Mouse (Mus musculus) heart, postnatal 14 days (tissue): ENCODE measurements at regions not wholly inside any gene's neighbourhood (a gene's known extent, or its start where the extent isn't known, plus 50 kb on each side); places are given as distances from the start of the nearest gene placed in this dataset.

ENCODE experiments used
- DNase-seq, 2 experiments: peaks; one replicate each; pipeline ENCODE4 v3.0.0; 2021 to 2022
- intact Hi-C: fragments of 180-260 bp; cut with DNase I; formaldehyde crosslinking; loops from one replicate; pipeline ENCODE4 v1.15.1; 2025

DNA sequence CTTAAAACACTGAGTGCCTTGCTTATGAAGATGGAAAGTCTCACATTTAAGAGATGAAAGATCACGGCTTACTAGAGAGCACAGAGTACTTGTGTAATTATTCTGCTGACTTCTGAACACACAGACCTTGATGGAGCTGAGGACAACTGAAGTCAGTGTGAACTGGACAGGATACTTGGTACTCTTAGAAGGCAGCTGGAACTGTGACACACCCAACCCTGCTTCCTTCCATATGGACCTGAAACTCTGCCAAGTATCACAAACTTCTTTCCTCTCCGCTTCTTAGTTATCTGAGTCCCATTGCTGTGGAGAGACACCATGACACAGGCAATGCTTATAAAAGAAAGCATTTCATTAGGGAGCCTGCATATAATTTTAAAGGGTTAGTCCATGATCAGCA, 365.3 kb downstream of the Cbln4 start:
- no peak for DNase-seq
- intact Hi-C loops: loop anchor here (2.0 kb wide), 1 partner anchor 15 kb away; no protein-coding TSS in a partner anchor

DNA sequence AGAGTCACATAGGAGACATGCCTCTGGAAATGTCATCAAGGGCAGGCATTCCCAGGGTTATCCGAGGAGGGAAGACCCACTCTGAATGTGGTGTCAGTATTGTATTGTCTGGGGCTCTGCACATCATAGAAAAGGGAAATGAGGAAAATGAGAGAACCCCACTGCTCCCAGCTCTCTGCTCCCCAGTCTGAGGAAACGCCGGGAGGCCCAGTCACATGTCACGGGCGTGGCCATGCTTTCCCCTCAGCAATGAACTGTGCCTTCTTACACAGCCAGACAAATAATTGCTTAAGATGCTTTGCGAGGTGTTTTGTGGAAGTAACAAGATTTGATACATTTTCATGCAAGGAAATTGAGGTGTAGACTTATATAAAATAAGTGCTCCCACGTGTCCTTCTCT, 366.1 kb downstream of the Cbln4 start:
- intact Hi-C loops: loop anchor here (2.0 kb wide), 1 partner anchor 14 kb away; no protein-coding TSS in a partner anchor
- DNase-seq: peak in 1 of 2 experiments; percentile 3

DNA sequence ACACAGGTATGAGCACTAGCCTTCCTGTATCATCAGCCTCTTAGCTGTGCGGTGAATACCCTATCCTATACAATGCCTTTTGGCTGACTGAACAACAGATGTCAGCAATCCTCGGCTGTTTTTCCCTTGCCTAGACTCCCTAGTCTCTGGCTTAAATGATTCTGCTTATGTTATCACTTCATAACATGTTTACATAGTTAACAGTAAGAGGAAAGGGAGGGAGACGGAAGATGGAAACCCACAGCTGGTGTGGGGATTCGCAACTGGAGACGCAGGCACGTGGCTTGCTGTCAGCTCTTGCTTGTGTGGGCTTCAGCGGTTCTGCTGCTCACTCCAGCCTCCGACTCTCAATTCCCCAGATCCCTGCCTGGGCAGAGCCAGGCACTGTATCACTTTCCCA, 367.2 kb downstream of the Cbln4 start:
- DNase-seq: peak; percentile 7 to 10

DNA sequence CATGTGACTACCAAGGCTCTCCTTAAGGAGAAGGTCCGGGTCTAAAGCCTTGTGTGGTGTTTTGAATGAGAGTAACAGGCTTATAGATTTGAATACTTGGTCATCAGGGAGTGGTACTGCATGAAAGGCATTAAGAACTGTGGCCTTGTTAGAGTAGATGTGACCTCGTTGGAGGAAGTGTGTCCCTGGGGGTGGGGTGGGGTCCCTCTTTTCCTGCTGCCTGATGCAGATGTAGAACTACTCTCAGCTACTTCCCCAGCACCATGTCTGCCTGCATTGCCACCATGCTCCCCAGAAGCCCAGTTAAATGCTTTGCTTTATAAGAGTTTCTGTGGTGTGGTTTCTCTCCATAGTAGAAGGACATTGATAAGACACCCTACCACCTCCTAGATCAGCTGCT, 367.9 kb downstream of the Cbln4 start:
- DNase-seq: peak in 1 of 2 experiments; percentile 11
- intact Hi-C loops: no loop called here

More for the DNA sequence above, 367.2 kb downstream of the Cbln4 start:
- intact Hi-C loops: loop anchor here (2.0 kb wide), 1 partner anchor 13 kb away; no protein-coding TSS in a partner anchor

DNA sequence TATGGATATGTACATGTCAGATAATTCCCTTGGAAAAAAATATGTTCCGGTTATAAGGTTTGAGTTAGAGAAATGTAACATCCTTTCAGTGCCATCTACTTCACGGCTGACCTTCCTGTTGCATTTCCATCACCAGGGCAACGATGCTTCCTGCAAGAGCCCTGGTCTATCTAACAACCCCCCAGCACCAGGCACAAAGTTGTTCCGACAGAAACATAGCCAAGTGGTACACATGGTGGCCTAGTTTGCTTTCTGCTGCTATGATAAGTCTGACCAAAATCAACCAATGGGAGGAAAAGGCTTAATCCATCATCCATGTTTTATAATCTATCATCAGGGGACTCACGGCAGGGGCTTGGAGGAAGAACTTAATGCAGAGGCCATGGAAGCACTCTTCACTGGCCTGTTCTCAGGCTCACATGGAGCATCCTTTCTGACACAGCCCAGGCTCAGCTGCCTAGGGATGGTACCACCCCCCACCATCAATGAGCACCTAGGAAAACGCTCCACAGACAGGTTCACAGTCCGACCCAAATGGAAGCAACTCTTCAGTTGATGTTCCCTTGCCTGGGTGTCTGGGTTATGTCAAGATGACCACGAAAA, 372.2 kb downstream of the Cbln4 start:
- DNase-seq: no peak
- intact Hi-C loops: no loop called here

DNA sequence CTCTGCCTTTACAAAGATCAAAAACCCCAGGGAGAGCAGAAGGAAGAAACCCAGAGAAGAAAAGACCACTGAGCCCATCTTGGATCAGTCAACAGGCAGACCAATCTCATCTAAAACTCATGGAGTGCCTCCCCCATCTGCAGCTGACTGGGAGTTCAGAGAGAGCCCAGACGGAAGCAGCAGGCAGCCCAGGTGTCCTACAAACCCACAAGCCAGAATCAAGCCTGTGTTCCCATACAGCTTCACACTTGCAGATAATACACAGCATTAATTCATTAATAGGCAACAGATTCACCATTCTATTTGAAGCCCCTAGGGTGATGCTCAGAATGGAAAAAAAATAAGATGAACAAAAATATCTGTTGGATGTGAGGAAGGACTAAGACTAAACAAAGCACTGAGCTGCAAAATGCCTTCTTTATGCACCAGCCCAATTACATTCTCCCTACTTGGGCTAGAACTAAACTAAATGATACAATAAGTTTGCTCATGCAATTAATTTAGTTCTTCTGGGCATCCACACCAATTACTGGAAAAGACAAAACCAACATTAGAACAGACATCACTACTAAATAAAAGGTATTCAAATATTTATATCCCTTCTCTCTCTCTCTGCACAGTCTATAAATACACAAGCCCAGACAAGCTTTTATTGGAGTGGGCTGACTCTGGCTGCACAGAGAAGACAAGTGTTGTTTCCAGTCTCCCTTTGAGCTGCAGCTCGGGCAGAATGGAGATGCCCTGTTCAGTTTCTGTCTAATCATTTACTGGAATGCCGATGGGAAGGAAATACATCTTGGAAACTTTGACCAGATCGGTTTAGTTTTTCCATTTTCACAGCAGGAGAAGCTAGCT, 374.2 kb downstream of the Cbln4 start:
- DNase-seq: no peak

DNA sequence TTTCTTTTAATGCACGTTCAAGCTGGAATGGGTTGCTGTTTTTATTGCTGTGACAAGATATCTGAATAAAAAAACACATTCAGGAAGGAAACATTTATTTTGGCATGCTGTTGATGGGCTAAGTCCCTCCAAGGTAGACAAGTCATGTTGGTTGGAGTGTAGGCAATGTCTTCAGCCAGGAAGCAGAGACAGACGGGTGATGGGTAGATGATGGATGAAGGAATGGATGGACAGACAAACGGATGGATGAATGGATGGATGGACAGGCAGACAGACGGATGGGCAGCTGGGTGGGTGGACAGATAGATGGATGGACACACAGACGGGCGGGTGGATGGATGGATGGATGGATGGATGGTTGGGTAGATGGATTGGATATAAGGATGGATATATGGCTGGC, 380.7 kb downstream of the Cbln4 start:
- no peak for DNase-seq
- intact Hi-C loops: loop anchor here (2.0 kb wide), 1 partner anchor 14 kb away; no protein-coding TSS in a partner anchor

More for the DNA sequence above, 374.2 kb downstream of the Cbln4 start:
- intact Hi-C loops: no loop called here

DNA sequence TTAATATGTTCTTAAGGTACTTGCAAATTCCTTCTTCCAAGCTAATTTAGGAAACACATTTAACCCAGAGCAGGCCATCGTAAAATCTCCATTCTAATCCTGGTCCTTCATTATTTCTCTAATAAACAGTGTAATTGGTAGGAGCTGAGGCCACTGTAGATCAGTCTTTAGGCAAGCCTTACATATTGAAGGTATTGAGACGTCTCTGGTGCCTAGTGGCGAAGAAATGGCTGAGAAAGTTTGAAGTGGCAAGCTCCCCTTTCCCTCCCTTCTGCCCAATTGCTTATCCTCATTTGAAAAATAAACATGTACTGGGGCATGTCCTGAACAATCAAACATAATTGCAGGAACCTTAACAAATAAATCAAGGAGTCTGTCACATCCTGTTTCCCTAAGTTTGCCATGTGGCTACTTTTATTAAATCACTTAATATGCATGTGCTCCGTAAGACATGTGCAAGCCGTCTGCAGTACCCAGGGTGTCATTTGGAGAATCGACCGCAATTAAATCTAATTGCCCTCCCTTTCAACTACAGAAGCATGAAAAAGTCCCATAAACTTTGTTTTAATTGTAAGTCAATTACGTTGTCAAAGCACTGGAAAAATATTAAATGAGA, 381.3 kb downstream of the Cbln4 start:
- no peak for DNase-seq
- intact Hi-C loops: loop anchor here (2.0 kb wide), 1 partner anchor 15 kb away; no protein-coding TSS in a partner anchor

DNA sequence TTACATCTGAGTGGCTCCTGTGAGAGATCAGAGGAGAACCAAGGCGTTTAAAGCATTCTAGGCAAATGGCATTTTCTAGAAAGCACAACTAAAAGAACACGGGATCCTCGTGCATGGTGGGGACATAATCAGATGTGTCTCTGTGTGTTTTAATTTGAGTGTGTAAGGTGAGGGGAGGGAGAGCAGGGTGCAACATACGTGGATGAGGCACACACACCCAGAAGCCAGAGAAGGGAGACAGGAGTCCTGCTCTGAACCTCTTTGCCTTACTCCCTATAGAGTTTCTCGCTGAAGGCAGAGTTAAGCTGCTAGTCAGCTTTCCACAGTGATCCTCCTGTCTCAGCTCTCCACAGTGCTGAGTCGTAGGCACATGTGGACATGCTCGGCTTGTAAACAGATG, 386.1 kb downstream of the Cbln4 start:
- DNase-seq: no peak
- intact Hi-C loops: no loop called here

DNA sequence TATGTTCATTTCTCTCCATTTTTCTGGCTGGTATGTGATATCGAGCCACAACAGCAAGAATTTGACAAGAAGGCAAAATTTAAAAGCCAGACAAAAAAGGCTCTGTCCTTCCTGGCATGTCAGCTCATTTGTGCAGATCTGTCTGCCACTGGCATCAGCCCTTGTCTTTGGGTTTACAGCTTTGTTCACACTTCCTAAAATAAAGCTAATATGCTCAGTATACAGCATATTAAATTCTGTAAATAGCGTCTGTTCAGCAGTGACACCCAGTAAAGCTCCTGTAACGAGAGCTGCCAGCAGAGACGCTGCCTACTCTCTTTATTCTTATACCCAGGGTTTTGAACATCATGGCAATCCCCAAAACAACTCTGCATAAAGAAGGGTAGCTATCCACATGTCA, 401.5 kb downstream of the Cbln4 start:
- intact Hi-C loops: no loop called here

DNA sequence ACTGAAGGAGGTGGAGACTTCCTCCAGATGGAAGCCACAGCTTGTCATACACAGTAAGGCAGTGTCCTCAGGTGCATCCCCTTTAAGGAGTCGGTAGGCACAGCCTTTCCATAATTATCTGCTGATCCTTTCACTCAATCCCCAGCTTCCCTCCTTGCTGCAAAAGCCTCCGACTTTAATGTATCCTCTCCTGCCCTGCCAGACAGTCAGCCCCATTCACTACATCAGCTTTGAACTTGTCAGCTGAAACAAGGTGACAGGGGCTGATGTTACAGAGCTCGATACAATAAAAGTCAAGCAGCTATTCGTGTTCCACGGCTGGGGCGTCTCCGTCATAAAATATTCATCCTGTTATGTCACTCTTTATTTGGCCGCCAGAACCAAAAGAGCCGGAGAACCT, 402.8 kb downstream of the Cbln4 start:
- no peak for DNase-seq
- intact Hi-C loops: no loop called here

More for the DNA sequence above, 401.5 kb downstream of the Cbln4 start:
- DNase-seq: no peak

DNA sequence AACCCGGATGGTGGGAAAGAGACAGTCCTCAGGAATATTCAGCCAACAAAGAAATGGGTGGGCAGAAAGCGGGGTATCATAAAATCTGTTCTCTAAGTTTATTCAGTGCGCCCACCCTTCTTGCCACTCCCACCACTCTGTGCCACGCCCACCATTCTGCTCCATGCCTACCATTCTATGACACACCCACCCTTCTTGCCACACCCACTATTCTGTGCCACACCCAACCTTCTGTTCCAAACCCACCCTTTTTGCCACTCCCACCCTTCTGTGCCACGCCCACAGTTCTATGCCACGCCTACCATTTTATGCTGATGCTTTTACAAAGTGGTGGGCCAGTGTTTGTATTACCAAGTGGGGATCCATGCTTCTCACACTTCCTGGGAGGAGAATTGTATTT, 404.3 kb downstream of the Cbln4 start:
- DNase-seq: no peak
- intact Hi-C loops: no loop called here

DNA sequence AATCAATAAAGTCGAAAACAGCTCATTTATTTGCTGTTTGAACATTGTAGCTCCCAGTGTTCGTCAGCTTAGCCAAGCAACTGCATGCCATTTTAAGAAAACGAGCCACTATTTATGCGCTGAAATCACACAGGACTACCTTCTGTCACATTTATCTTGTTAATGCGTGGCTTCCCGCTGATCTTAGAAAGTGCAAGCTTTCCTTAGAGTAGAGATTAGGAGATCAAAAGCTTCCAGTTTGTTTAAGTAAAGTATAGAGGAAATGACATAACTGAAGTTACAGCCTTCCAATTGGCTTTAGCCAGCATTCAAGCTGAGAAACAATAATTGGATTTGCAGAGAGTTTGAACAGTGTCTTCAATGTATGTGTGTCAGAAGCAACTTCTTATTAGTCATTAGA, 406.4 kb downstream of the Cbln4 start:
- DNase-seq: no peak
- intact Hi-C loops: no loop called here

DNA sequence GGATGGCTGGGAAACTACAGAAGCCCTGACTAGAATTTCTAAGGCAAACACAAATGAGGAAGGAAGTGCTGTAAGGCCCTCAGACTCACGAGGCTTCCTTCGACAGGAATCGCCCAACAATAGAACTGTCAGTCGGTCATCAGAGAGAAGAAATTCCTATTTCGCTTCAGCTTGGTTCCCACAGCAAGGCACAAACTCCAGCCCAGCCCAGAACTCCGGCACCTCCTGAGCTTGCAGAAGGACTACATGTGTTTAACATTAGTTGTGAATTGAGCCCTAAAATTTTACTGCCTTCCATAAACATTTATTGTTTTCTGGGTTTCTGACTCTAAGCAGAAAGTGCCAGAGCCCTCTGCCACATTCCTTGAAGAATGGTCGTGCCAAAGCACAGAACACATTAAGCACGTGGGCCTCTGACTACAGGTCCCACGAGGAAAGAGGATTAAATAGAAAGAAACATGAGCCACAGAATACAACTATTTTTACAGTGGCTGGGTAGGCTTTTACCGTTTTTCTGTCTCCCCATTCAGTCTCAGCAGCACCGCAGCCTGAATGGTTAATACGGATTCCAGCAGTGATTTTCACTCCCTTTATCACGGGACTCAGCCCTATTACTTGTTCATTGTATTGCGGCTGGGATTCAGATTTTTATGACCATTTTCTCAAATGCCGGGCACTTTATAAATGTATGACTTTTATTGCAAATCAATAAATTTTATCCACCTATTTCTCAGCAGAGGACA, 409.7 kb downstream of the Cbln4 start:
- intact Hi-C loops: no loop called here
- DNase-seq: peak in 1 of 2 experiments; percentile 11

DNA sequence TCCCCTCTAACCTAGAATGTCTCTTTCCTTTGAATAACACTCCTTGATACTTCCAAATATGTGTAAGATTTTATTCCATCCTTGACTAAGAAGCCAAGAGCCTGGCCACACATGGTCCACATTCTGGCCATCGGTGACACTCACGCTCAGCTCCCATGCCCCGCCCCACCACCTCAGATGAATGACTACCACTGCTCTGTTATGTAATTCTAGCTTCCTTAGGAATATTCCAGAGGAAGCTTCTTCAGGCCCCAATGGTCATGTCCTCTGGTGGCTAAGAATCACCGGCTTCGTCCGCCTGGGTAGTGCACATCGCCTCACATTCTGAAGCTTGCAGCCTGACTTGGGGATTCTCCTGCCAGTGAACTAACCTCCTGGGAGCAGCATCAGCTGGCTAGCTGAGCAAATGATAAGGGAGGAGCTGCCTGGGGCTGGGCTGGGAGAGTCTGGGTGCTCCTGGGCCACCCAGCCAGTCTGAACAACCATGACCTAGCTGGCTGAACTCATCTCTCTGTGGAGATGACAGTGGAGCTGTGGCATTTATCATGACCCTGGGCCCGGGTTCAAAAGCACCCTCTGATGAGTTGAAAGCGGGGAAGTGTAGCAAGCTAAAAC, 413.1 kb downstream of the Cbln4 start:
- intact Hi-C loops: no loop called here
- DNase-seq: peak in 1 of 2 experiments; percentile 13

DNA sequence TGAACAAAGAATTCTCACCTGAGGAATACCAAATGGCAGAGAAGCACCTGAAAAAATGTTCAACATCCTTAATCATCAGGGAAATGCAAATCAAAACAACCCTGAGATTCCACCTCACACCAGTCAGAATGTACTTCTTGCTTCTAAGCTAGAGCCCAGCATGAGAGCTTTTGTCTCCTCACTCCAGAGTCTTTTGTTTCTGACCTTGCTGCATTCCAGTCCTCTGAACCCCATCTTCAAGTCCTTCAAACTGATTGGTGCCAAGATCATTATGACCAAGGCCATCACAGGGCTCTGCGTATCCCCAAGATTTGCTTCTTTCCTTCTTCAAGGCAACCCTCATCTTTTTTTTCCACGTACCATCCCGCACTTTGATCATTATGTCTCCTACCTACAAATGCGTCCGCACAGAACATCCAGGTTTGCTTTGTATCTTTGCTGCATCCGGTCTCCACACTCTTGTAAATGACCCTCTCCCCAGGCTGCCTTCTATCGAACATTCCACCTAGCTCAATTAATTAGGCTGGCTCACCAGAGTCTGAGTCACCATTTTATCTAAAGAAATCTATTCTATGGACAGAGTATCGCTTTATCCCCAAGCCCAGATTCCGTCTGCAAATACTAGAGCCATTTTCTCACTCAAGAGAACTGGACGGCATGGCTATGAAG, 414.9 kb downstream of the Cbln4 start:
- no peak for DNase-seq
- intact Hi-C loops: no loop called here

DNA sequence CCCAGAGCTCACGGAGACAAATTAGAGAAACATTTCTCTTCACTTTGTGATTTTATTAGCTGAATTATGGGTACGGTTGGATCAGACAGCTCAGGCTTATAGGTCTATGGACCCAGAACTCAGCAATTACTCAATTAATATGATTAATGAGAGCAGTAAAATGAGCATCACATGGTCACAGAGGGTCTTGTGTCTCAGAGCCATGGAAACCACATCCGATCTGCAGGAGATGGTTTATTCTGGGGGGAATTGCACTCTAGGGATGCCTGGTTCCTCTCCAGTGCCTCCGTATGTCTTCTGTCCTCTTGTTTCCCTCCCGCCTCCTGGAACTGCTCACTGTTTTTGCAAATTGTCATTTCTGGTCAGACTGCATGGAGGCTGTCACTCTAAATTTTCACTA, 422.6 kb downstream of the Cbln4 start:
- intact Hi-C loops: no loop called here

DNA sequence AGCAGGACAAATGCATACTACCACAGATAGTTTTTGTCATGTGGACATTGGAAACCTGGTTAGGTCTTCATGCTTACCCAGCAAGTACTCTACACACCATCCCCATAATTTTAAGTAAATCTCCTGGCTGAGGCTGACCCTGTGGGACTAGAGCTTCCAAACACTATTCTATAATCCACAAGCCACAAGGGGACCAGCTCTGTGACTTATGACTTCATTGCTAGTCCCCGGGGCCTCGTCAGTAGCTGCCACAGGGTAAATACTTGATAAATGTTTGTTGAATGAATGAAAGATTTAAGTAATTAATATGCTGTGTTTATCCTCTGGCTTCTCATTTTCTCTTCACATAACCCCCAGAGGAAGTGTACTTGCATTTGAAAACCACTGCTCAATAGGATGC, 423.0 kb downstream of the Cbln4 start:
- no peak for DNase-seq
- intact Hi-C loops: no loop called here

More for the DNA sequence above, 422.6 kb downstream of the Cbln4 start:
- no peak for DNase-seq

DNA sequence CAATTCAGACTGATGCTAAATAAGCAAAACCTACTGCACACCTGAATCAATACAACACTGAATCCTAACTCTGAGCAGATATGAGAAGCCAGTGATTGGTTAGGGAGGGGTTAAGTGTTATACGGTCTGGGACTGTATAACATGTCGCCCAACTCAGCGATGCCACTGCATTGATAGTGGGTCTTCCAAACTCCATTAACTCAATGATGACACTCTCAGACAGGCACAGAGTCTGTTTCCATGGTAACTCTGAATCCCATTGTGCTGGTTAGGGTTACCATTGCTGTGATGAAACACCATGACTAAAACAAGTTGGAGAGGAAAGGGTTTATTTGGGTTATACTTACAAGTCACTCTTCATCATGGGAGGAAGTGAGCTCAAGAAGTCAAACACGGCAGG, 424.5 kb downstream of the Cbln4 start:
- intact Hi-C loops: no loop called here
- DNase-seq: no peak

DNA sequence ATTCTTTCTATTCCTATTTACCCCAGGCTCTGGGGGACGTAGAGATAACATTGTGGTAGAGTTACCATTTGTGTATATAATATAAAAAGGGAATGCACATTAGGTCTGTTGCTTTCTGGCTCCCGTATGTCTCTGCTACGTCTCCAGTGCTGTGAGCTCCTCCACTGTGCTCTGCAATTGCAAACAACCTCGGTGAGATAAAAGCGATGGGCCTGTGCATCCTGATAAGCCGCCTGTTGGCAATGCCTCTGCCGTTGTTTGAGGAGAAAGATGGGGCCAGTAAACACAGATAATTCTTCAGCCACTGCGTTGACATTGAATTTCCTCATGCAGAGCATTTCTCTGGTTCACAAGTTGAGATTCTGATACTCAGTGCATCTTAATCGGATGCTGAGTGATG, 424.9 kb downstream of the Cbln4 start:
- no peak for DNase-seq
- intact Hi-C loops: no loop called here
